Comparison of ENCODE assay signal across 9 mouse cellular contexts in the genomic region with DNA sequence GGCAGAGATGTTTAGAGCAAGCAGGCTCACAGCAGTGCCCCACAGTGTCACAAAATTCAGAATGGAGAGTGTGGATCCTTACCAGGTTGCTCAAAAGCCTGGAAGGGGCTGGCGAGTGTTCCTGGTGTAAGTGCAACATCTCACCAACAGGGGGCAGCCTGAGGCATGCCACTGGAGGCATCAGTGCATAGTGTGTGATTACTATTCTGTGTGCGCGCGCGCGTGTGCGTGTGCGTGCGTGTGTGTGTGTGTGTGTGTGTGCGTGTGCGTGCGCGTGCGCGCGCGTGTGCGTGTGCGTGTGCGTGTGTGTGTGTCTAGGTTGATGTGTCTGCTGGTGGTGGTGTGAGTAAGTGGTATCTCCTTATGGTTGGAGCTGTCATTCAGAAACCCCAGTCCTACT. TPM values are rescaled to one million over a fixed set of nuclear protein-coding genes. Genes with fewer than 3 reads are reported as not detected.
DNase-seq lines count a peak whose midpoint lies in the region; ATAC-seq lines count a peak whose summit lies in the region.
"Had no signal": no experiment of that assay in that cellular context is flagged by ENCODE, and none has a peak within 500 bp of the region (broad histone marks: within the 10 kb centered on the region; RNA-seq: fewer than 3 reads in every experiment).

No protein-coding gene starts in this region.

- no peak overlapping the region for H3K4me3 ChIP-seq in midbrain, embryonic 14.5 days (replicated peaks; ENCODE audit: low read depth, low read length)
- no peak overlapping the region for H3K4me3 ChIP-seq in stomach, embryonic 15.5 days (replicated peaks)

- no peak overlapping the region for H3K27ac ChIP-seq in midbrain, embryonic 14.5 days (replicated peaks; ENCODE audit: low read depth, low read length)
- no peak overlapping the region for H3K27ac ChIP-seq in stomach, embryonic 15.5 days

- intact Hi-C loops in gastrocnemius, postnatal 36 days (cut with DNase I), result loop anchor here (5.0 kb wide), 2 partner anchors 49 to 224 kb away; no protein-coding TSS in a partner anchor

- H3K36me3 ChIP-seq in midbrain, embryonic 14.5 days (ENCODE audit: control insufficient read depth, insufficient read depth, low read length), result no peaks in the 10 kb centered on the region
- H3K36me3 ChIP-seq in stomach, embryonic 15.5 days, result no peaks in the 10 kb centered on the region

- H3K4me2 ChIP-seq in midbrain, embryonic 14.5 days (ENCODE audit: low read length), result no peak overlapping the region
- no peak overlapping the region for H3K4me2 ChIP-seq in stomach, embryonic 15.5 days

- ATAC-seq in common myeloid progenitor, adult 5-6 weeks (replicated peaks; ENCODE audit: low read depth, poor library complexity, severe bottlenecking), result peak; percentile 75
- ATAC-seq in hematopoietic stem cell, adult 5-6 weeks (replicated peaks in 1 of 2; ENCODE audit: insufficient read depth in 1 of 2, low FRiP score in 2 of 2, low TSS enrichment in 1 of 2, low read depth in 1 of 2, poor library complexity in 2 of 2, severe bottlenecking in 2 of 2), result peak; percentile 54 to 68; a peak in 1 of 4 replicates
- ATAC-seq in midbrain, embryonic 14.5 days (ENCODE audit: low FRiP score, low TSS enrichment), result no peak
- 0 out of 2 replicates have a peak, but pooled peaks have one; percentile 24 for ATAC-seq in stomach, embryonic 15.5 days (ENCODE audit: insufficient read depth, low FRiP score, low read depth)

- H3K27me3 ChIP-seq in midbrain, embryonic 14.5 days (ENCODE audit: control insufficient read depth, insufficient read depth, low read length), result no peaks in the 10 kb centered on the region
- H3K27me3 ChIP-seq in stomach, embryonic 15.5 days (replicated peaks), result no peaks in the 10 kb centered on the region

- no peaks in the 10 kb centered on the region for H3K4me1 ChIP-seq in midbrain, embryonic 14.5 days (ENCODE audit: control insufficient read depth, insufficient read depth, low read length)
- no peaks in the 10 kb centered on the region for H3K4me1 ChIP-seq in stomach, embryonic 15.5 days

- WGBS in midbrain, embryonic 14.5 days, result 36% methylated on average over 20 of the region's 20 CpGs
- WGBS in stomach, embryonic 15.5 days, result 55% methylated on average over 20 of the region's 20 CpGs

- no peaks in the 10 kb centered on the region for H3K9me3 ChIP-seq in midbrain, embryonic 14.5 days (ENCODE audit: control insufficient read depth, low read length)
- no peaks in the 10 kb centered on the region for H3K9me3 ChIP-seq in stomach, embryonic 15.5 days

- H3K9ac ChIP-seq in midbrain, embryonic 14.5 days (replicated peaks; ENCODE audit: low read length), result no peak overlapping the region
- no peak overlapping the region for H3K9ac ChIP-seq in stomach, embryonic 15.5 days

- peak; percentile 52 for DNase-seq in gastrocnemius, postnatal 10 days
- no peak for DNase-seq in gastrocnemius, postnatal 36 days
- DNase-seq in NIH3T3 (ENCODE audit: low read depth), result peak; percentile 48
- DNase-seq in layer of hippocampus, postnatal 10 days (ENCODE audit: low spot score in 2 of 2), result peak; percentile 56 to 64
- peak; percentile 82 for DNase-seq in midbrain, embryonic 14.5 days

RNA-seq across cellular contexts. Expression of gene Gata5, which starts 18.8 kb away (rescaled TPM):
- not detected for total RNA-seq in gastrocnemius, postnatal 10 days (2021)
- total RNA-seq in gastrocnemius, postnatal 36 days (2021), result not detected
- not detected in 2 replicates for total RNA-seq in common myeloid progenitor, adult 5-6 weeks (2017)
- total RNA-seq in hematopoietic stem cell, adult 5-6 weeks (2017), result not detected in 2 replicates
- not detected for total RNA-seq in layer of hippocampus, postnatal 10 days (2021)
- not detected in 2 replicates for polyA plus RNA-seq in midbrain, embryonic 14.5 days (2014; fragmentation: Nextera tagmentation; extraction: Ambion mirVana)
- polyA plus RNA-seq in stomach, embryonic 15.5 days (2015; fragmentation: Nextera tagmentation; extraction: Ambion mirVana), result 5.5 and 6.0 TPM in 2 replicates
- total RNA-seq: left cerebral cortex, adult 8-10 months had no signal

Comparison
In these comparisons a context has a peak if more than half of its experiments do, and no peak if none do; other contexts are left out.
1. DNase-seq: peak in gastrocnemius, postnatal 10 days (single experiment), NIH3T3 (single experiment), layer of hippocampus, postnatal 10 days (2 of 2) and midbrain, embryonic 14.5 days (single experiment); none in gastrocnemius, postnatal 36 days (0 of 2).